Mouse (Mus musculus): Measurements from ENCODE around the gene Lgals1. TPM values are rescaled to one million over a fixed set of nuclear protein-coding genes. Genes with fewer than 3 reads are reported as not detected.
A peak's percentile ranks its signal among the peaks of the same experiment; 100 is the strongest.

The Lgals1 gene
- total RNA-seq, 2 experiments from 2014 or later = 19.2 to 22.6 TPM

- peak; percentile 84 to 86 for DNase-seq (ENCODE audit: low spot score in 2 of 2)
- intact Hi-C loops (cut with DNase I) = no loop called here
These were observed 23.3 kb upstream of the Lgals1 start for GRCm38 (mm10) chr15:78903243-78903642.

DNA sequence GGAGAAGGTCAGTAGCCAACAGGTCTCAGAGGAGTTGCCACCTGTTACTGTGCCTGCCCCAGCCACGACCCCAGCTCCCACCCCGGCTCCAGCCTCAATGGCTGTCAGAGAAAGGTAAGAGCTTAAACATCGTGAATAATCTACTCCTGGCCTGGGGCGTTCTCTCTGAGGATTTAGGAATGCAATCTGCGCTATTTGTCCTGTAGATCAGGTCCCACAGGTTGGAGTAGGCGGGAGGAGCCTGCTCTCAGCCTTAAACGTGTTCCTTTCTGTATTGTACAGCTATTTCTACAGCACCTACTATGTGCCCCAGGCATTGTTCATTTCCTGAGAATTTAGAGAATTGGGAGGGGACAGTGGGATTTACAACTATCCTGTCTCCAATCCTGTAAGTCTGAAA lies 18.1 kb upstream of the Lgals1 start:
- intact Hi-C loops (cut with DNase I) = no loop called here

DNA sequence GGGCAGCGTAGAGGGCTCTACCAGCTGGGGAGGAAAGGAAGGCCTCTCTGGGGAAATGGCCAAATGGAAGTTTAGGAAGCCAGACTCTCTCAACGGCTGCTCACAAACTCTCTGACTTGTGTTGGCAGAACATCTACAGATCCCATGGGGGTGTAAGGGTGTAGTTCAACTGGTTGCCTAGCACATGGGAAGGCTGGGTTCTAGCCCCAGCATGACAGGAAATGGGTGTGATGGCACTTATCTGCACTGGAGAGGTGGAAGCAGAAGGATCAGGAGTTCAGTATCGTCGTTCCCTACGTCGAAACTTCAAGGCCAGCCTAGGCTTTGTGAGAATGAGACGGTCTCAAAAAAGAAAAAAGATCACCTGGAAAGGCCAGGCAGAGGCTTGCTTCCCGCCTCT lies 17.5 kb upstream of the Lgals1 start:
- intact Hi-C loops (cut with DNase I) = no loop called here
- no peak for DNase-seq (ENCODE audit: low spot score in 2 of 2)

More for the DNA sequence above, 18.1 kb upstream of the Lgals1 start:
- DNase-seq (ENCODE audit: low spot score in 2 of 2) = no peak

- intact Hi-C loops (cut with DNase I) = no loop called here
- DNase-seq (ENCODE audit: low spot score in 2 of 2) = peak in 1 of 2 experiments; percentile 60
These were observed 14.5 kb upstream of the Lgals1 start for GRCm38 (mm10) chr15:78912040-78912439.

DNA sequence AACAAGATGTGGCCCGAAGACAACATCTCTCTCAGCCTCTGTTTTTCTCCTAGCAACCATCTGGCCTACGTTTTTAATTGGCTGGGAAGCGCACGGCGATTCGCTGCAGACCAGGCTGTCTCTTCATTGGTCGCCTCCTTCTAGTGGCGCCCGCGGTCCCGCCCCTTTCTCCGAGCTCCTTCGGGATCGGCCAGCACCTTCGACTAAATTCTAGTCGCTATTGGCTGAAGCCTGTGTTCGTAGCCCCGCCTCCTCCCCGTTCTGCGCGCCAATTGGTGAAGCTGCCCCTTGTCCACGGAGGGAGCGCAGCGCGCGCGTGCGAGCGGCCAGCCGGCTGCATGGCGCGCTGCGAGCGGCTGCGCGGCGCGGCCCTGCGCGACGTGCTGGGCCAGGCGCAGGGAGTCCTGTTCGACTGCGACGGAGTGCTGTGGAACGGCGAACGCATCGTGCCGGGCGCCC lies 12.9 kb upstream of the Lgals1 start, which contains the start of gene Pdxp:
TSS of gene Pdxp (plus strand) at position 288 of the 459 bp plus-strand sequence.
- intact Hi-C loops (cut with DNase I) = loop anchor here (2.0 kb wide), 1 partner anchor 29 kb away; no protein-coding TSS in a partner anchor

GRCm38 (mm10) chr15:78914091-78914822 lies 12.3 kb upstream of the Lgals1 start:
- intact Hi-C loops (cut with DNase I) = loop anchor here (2.0 kb wide), 1 partner anchor 29 kb away; no protein-coding TSS in a partner anchor
- peak; percentile 52 to 64 for DNase-seq (ENCODE audit: low spot score in 2 of 2)

More for the DNA sequence above, 12.9 kb upstream of the Lgals1 start, which contains the start of gene Pdxp:
- DNase-seq (ENCODE audit: low spot score in 2 of 2) = peak; percentile 98 to 99

DNA sequence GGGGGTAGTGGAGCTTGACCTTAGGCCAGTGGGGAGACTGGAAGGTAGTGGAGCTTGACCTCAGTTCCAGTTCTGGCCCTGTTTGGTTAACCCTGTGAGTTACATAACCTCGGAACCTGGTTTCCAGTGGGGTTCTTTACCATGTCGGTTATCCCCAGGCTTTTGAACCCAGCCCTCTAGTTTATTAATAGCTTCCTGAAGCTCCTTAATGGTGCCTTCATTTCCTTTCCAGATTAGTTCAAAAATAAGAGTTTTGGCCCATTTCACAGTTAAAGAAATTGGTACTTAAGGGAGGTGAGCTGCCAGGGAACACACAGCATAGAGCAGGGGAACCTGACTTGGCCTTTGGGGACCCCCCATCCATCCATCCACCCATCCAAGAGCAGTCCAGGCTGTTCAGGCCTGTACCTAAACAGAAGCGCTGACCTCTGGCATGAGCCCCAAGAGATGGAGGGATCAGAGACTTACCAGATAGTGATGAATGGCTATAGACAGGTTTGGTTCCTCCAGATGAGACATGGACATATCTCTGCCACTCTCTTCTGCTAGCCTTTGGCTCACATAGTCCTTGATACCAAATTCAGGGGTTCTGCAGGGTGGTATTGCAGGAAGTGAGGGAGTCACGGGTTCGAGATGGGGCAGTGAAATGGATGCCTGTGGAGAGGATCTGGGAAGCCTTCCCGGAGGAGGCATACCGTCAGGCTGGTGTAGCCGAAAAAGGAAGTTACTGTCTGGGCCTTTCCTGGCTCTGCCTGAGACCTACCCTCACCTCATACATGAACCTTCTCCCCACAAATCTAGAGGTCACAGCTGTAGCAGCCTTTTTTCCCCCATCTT lies 11.5 kb upstream of the Lgals1 start:
- intact Hi-C loops (cut with DNase I) = loop anchor here (2.0 kb wide), 1 partner anchor 28 kb away; no protein-coding TSS in a partner anchor

DNA sequence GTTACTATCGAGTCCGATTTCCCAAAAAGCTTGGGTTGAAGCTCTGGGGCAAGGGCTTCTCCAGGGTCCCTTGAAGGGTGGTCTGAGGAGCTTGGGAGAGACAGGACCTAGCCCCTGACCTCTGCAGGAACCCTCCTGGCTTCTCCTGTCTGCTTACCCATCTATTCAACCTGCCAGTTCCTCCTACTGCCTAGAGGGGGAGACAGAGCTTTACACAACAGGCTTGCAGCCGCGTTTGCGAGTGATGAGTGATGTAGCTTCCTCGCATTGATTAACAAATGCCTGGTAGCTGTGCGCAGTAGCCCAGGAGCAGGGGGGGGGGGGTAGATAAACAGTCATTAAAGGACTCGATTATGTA lies 10.9 kb upstream of the Lgals1 start:
- intact Hi-C loops (cut with DNase I) = loop anchor here (2.0 kb wide), 1 partner anchor 27 kb away; no protein-coding TSS in a partner anchor
- DNase-seq (ENCODE audit: low spot score in 2 of 2) = peak; percentile 76 to 92

More for the DNA sequence above, 11.5 kb upstream of the Lgals1 start:
- no peak for DNase-seq (ENCODE audit: low spot score in 2 of 2)

GRCm38 (mm10) chr15:78916052-78916826 lies 10.3 kb upstream of the Lgals1 start:
- intact Hi-C loops (cut with DNase I) = no loop called here

GRCm38 (mm10) chr15:78918126-78918525 lies 8.4 kb upstream of the Lgals1 start:
- intact Hi-C loops (cut with DNase I) = no loop called here
- no peak for DNase-seq (ENCODE audit: low spot score in 2 of 2)

More at GRCm38 (mm10) chr15:78916052-78916826, 10.3 kb upstream of the Lgals1 start:
- DNase-seq (ENCODE audit: low spot score in 2 of 2) = peak in 1 of 2 experiments; percentile 55

- intact Hi-C loops (cut with DNase I) = no loop called here
- no peak for DNase-seq (ENCODE audit: low spot score in 2 of 2)
These were observed 6.6 kb upstream of the Lgals1 start for GRCm38 (mm10) chr15:78919914-78920313.

DNA sequence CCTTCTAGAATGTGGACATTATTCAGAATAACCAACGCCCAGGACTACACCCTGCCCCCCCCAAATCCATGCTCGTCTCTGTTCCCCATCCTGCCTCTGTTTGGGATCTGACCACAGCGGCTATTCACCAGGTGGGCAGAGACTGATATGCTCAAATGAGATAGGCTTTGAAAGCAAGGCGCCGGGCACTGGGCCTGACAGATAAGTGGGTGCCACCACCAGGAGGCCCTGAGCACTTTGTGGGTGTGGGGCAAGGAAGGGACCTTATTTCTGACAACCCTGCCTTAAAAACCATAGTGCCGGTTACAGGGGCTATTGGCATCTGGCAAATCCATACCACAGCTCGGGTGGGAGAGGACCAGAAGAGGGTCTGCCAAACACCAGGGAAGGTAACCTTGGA lies 3.8 kb upstream of the Lgals1 start:
- intact Hi-C loops (cut with DNase I) = no loop called here
- DNase-seq (ENCODE audit: low spot score in 2 of 2) = no peak

GRCm38 (mm10) chr15:78923585-78923984 lies 2.9 kb upstream of the Lgals1 start:
- intact Hi-C loops (cut with DNase I) = no loop called here
- no peak for DNase-seq (ENCODE audit: low spot score in 2 of 2)

DNA sequence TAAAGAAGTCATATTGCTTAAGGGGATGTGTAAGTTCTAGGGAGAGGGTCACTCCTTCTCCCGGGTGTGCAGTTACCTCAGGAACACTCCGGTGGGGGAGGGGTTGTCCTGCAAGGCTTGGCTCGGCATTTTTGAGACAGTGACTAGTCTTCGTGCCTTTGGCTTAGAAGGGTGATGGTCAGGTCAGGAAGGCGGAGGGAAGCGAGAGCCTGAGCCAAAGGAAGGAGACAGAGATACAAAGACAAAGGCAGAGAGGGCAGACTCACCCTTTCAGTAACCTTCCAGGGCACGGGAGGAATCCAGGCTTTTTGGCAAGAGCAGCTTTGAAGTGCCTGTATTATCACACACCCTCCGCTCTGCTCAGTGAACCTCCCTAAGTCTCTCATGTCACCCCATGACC lies 1.4 kb upstream of the Lgals1 start:
- intact Hi-C loops (cut with DNase I) = no loop called here
- DNase-seq (ENCODE audit: low spot score in 2 of 2) = no peak

GRCm38 (mm10) chr15:78927021-78927787 lies 679 bp downstream of the Lgals1 start:
- intact Hi-C loops (cut with DNase I) = no loop called here
- DNase-seq (ENCODE audit: low spot score in 2 of 2) = no peak

DNA sequence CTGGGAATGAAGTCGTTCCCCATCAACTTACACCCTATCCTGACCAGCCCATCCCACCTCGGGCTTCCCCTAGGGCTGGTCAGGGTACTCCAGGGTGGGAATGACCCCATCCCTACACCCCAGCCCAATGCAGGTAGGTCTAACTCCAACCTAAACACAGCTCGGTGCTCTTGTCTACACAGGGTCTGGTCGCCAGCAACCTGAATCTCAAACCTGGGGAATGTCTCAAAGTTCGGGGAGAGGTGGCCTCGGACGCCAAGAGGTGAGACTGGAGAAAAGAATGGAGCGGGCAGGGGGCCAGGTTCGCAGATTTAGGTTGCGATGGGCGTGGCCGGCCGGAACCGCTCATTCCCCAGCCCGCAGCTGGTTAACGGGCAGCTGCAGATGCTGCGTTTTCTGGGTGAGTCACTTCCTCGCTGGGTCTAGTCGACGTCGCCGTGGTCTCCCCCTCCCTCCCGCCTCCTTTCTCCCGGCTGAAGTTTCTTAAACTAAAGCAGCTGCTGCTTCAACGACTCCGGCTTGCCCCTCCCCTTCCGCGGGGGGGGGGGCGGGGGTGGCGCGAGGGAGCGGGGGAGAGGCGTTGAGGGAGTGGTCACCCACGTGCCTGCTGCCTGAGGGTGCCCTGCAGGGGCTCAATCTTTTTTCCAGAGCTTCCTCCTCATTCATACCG lies 1.4 kb downstream of the Lgals1 start:
- DNase-seq (ENCODE audit: low spot score in 2 of 2) = peak; percentile 54 to 74
- intact Hi-C loops (cut with DNase I) = no loop called here

GRCm38 (mm10) chr15:78928539-78928938 lies 2.0 kb downstream of the Lgals1 start:
- DNase-seq (ENCODE audit: low spot score in 2 of 2) = no peak
- intact Hi-C loops (cut with DNase I) = no loop called here

DNA sequence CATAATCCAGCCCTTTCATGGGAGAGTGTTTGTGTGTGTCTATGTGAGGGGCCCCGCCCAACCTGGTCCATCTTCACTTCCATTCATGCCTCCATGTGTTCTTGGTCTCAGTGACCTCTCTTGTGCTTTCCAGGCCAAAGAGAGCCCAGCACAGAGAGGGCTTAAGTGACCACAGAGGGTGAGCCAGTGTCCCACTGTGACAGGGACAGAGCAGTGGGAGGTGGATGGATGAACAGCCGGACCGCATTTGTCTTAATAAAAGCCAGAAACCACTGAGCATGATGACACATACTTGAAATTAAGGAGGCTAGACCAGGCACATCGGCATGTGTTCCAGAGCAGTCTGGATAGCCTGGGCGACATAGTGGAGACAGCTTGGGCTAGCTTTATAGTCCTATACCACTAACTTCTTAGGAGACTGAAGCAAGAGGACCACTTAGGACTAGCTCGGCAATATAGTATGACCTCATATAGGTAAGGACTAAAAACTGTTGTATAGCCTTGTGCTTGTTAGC lies 3.7 kb downstream of the Lgals1 start:
- no peak for DNase-seq (ENCODE audit: low spot score in 2 of 2)
- intact Hi-C loops (cut with DNase I) = no loop called here

Measured in left cerebral cortex, postnatal 14 days (tissue).